11 mouse cellular contexts compared by ENCODE assay signal in the genomic region with DNA sequence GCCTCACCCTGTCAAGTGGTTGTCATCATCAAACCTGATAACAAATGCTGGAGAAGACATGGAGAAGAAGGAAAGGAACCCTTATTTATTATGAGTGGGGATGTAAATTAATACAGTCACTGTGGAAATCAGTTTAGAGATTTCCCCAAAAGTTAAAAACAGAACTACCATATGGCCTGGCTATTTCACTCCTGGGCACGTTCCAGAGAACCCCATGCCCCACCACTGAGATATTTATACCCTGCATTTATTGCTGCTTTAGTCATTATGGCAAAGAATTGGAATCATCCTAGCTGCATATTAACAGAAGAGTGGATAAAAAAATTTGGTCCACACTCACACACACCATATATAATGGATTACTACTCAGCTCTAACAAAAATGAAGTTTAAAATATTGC.
"Had no signal": no experiment of that assay in that cellular context is flagged by ENCODE, and none has a peak within 500 bp of the region (broad histone marks: within the 10 kb centered on the region; RNA-seq: fewer than 3 reads in every experiment).

No protein-coding gene starts in this region.

- DNase-seq: kidney, postnatal 25 days; layer of hippocampus, adult 9-11 months; liver; lung, adult 18-20 months; lung, postnatal 10 days; lung, postnatal 36 days; retina, postnatal 1 day; right cerebral cortex, postnatal 25 days; spleen, adult 18-20 months; thymus, adult 18-20 months; thymus, postnatal 36 days had no signal
